Mouse (Mus musculus) left cerebral cortex, adult 2 months (tissue): ENCODE measurements around the gene Hyal3. TPM values are rescaled to one million over a fixed set of nuclear protein-coding genes. Genes with fewer than 3 reads are reported as not detected.

Source experiments
- DNase-seq, 2 experiments: peaks; one replicate each; pipeline ENCODE4 v3.0.0; 2021 to 2022; ENCODE audit warnings: low spot score in 2 of 2, mixed read lengths in 1 of 2; ENCODE audit errors: extremely low spot score in 1 of 2
- H3K27ac ChIP-seq: fragments of 200-600 bp; 2 replicates; pipeline ENCODE4 v1.8.1; 2022
- H3K4me3 ChIP-seq: fragments of 200-600 bp; 2 replicates; pipeline ENCODE4 v1.8.1; 2022
- CTCF ChIP-seq: fragments of 200-600 bp; IDR thresholded peaks from 2 replicates; pipeline ENCODE4 v1.8.1; 2022; ENCODE audit warnings: antibody characterized with exemption, mild to moderate bottlenecking, moderate library complexity
- intact Hi-C: fragments of 180-260 bp; cut with DNase I; formaldehyde crosslinking; loops from one replicate; pipeline ENCODE4 v1.15.1; 2025
- total RNA-seq, 2 experiments: library from RNA; stranded (reverse); gene quantifications; 2 replicates each; pipeline ENCODE4 v1.2.3; 2021

The Hyal3 gene
- total RNA-seq, 2 experiments from 2014 or later, result 0.97 to 1.2 TPM

DNA sequence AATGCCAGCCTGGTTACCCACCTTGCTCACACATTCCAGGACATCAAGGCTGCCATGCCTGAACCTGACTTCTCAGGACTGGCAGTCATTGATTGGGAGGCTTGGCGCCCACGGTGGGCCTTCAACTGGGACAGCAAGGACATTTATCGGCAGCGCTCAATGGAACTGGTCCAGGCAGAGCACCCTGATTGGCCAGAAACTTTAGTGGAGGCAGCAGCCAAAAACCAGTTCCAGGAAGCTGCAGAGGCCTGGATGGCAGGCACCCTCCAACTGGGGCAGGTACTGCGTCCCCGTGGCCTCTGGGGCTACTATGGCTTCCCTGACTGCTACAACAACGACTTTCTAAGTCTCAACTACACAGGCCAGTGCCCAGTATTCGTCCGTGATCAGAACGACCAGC, 2.7 kb upstream of the Hyal3 start:
- TF ChIP-seq CTCF, result no peak
- Histone ChIP-seq H3K27ac (no peak overlapping the region), H3K4me3 (no peak overlapping the region)
- intact Hi-C loops, result loop anchor here (10.0 kb wide), 1 partner anchor 917 kb away; the partner anchor contains the start of gene Usp19
- no peak for DNase-seq

DNA sequence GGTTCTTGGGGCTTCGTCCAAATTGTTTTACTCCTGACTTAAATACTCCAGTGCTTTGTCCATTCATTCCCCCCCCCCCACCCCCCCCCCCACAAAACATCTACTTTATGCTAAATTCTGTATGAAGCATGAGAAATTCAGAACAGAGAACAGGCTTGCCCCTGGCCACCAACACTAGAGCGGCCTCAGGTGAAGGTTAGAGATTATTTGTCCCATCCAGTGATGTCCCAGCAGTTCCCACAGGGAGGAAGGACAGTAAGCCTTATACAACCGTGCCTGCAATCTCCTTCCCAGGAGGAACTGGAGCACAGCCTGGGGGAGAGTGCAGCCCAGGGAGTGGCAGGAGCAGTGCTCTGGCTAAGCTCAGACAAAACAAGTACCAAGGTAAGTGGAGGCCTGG, 2.0 kb upstream of the Hyal3 start, which contains the start of gene Naa80:
Gene Naa80, plus strand, starts transcription at position 301 of the 400 bp plus-strand sequence.
- DNase-seq, result no peak
- 0 out of 2 replicates have a peak within 1 kb of the TSS, but pooled peaks have one; percentile 90 for H3K27ac ChIP-seq
- TF ChIP-seq CTCF, result no peak
- H3K4me3 ChIP-seq, result no peak within 1 kb of the TSS
- intact Hi-C loops, result loop anchor here (10.0 kb wide), 1 partner anchor 916 kb away; the partner anchor contains the start of gene Usp19

- intact Hi-C loops, result loop anchor here (10.0 kb wide), 1 partner anchor 916 kb away; the partner anchor contains the start of gene Usp19
- no peak for DNase-seq
- H3K27ac ChIP-seq, result 0 out of 2 replicates have a peak overlapping the region, but pooled peaks have one; percentile 90
Observed at GRCm38 (mm10) chr9:107579023-107579900, 1.4 kb upstream of the Hyal3 start.

DNA sequence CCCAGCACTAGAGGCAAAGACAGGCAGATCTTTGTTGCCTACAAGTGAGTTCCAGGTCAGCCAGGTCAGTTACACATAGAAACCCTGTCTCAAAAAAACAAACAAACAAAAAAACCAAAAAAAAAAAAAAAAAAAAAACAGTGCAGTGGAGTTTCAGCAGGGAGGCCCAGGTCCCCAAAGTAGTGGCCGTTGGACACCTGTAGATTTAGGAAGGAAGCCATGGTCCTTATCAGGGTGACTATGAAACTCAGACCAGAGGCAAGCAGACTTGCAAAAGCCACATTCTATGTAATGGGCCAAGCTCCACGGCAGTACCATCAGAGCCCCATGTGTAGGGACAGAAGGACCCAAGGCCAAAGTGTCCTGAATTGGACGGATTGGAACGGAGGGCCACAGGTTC, 966 bp downstream of the Hyal3 start:
- no peak overlapping the region for H3K27ac ChIP-seq
- peak overlapping the region; percentile 80 for H3K4me3 ChIP-seq

More at GRCm38 (mm10) chr9:107579023-107579900, 1.4 kb upstream of the Hyal3 start:
- H3K4me3 ChIP-seq, result no peak overlapping the region
- TF ChIP-seq CTCF, result no peak

DNA sequence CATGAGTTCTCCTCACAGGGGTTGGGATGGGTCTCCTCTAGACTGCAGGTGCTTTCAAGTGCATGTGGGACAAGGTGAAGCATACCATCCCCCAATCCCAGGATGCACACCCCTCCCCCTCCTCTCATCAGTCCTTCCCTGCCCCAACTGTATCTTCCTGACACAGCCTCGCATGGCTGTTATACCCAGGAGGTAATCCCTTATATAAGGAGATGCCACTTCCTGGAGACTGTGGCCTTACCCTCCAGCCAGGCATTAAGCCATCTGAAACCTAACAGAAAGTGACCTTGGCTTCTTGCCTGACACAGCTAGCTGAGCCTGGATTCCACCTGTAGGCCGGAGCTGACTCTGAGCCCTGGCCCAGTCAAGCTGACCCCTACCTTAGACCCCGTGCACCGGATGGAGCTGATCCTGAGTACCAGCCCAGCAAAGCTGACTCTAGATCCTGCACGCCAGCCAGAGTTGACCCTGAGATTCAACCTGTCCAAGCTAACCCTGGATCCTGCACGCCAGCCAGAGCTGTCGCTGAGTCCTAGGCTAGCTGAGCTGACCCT, 2.0 kb downstream of the Hyal3 start:
- no peak for DNase-seq
- no peak for TF ChIP-seq CTCF
- intact Hi-C loops, result no loop called here
- Histone ChIP-seq H3K27ac (no peak overlapping the region), H3K4me3 (no peak overlapping the region)

More for the DNA sequence above, 966 bp downstream of the Hyal3 start:
- no peak for DNase-seq
- TF ChIP-seq CTCF, result no peak
- intact Hi-C loops, result no loop called here

GRCm38 (mm10) chr9:107583174-107583573, 2.6 kb downstream of the Hyal3 start:
- H3K4me3 ChIP-seq, result no peak overlapping the region
- TF ChIP-seq CTCF, result no peak
- intact Hi-C loops, result no loop called here

GRCm38 (mm10) chr9:107586504-107586903, 5.9 kb downstream of the Hyal3 start:
- intact Hi-C loops, result no loop called here
- no peak for TF ChIP-seq CTCF
- H3K27ac ChIP-seq, result no peak overlapping the region

More at GRCm38 (mm10) chr9:107583174-107583573, 2.6 kb downstream of the Hyal3 start:
- DNase-seq, result no peak
- no peak overlapping the region for H3K27ac ChIP-seq

GRCm38 (mm10) chr9:107586974-107587832, 6.6 kb downstream of the Hyal3 start, which contains the start of gene Ifrd2:
TSS of gene Ifrd2 (plus strand) at chr9:107587642.
- DNase-seq, result peak; percentile 95 to 97
- Histone ChIP-seq H3K27ac (peak within 1 kb of the TSS; percentile 70), H3K4me3 (peak within 1 kb of the TSS; percentile 81)
- intact Hi-C loops, result loop anchor here (1.0 kb wide), 1 partner anchor 25 kb away; no protein-coding TSS in a partner anchor
- no peak for TF ChIP-seq CTCF

More at GRCm38 (mm10) chr9:107586504-107586903, 5.9 kb downstream of the Hyal3 start:
- H3K4me3 ChIP-seq, result no peak overlapping the region
- DNase-seq, result no peak

GRCm38 (mm10) chr9:107587833-107588639, 7.4 kb downstream of the Hyal3 start:
- peak in 1 of 2 experiments; percentile 31 for DNase-seq
- intact Hi-C loops, result loop anchor here (1.0 kb wide), 1 partner anchor 24 kb away; no protein-coding TSS in a partner anchor
- peak overlapping the region; percentile 70 for H3K27ac ChIP-seq
- peak overlapping the region; percentile 81 for H3K4me3 ChIP-seq
- no peak for TF ChIP-seq CTCF

- no peak overlapping the region for H3K4me3 ChIP-seq
- H3K27ac ChIP-seq, result no peak overlapping the region
- intact Hi-C loops, result no loop called here
- no peak for TF ChIP-seq CTCF
- no peak for DNase-seq
Observed at GRCm38 (mm10) chr9:107590058-107590772, 9.6 kb downstream of the Hyal3 start.
